10 mouse cellular contexts compared by ENCODE assay signal in genomic region chr4:124434059-124435039, GRCm38 (mm10).
DNase-seq lines count a peak whose midpoint lies in the region; ATAC-seq and TF ChIP-seq lines count a peak whose summit lies in the region.
"Had no signal": no experiment of that assay in that cellular context is flagged by ENCODE, and none has a peak within 500 bp of the region (broad histone marks: within the 10 kb centered on the region; RNA-seq: fewer than 3 reads in every experiment).

No protein-coding gene starts in this region.

- H3K36me3 ChIP-seq in E14TG2a.4 (ENCODE audit: insufficient read depth, low read length) (no peaks in the 10 kb centered on the region), ES-E14 (ENCODE audit: control insufficient read depth, insufficient read depth, low read length, poor library complexity, severe bottlenecking) (no peaks in the 10 kb centered on the region)
- H3K36me3 ChIP-seq in heart, embryonic 16.5 days (ENCODE audit: control insufficient read depth, insufficient read depth), result no peaks in the 10 kb centered on the region

- H3K9me3 ChIP-seq in E14TG2a.4 (ENCODE audit: low read length), result no peaks in the 10 kb centered on the region
- no peaks in the 10 kb centered on the region for H3K9me3 ChIP-seq in ES-E14 (ENCODE audit: control insufficient read depth, insufficient read depth, low read depth, low read length)
- no peaks in the 10 kb centered on the region for H3K9me3 ChIP-seq in heart, embryonic 16.5 days (replicated peaks; ENCODE audit: control insufficient read depth, low read length)
- H3K9me3 ChIP-seq: megakaryocyte, embryonic 14.5 days had no signal

- no peak overlapping the region for H3K27ac ChIP-seq in ES-E14 (ENCODE audit: insufficient read depth, low read depth, low read length, poor library complexity, severe bottlenecking)
- H3K27ac ChIP-seq in heart, embryonic 16.5 days (ENCODE audit: low read length), result peak overlapping the region; percentile 25; the same call in 1 of the 2 replicates
- H3K27ac ChIP-seq in left cerebral cortex, adult 2 months, result no peak overlapping the region
- H3K27ac ChIP-seq: layer of hippocampus, adult 2 months had no signal

- ATAC-seq in heart, embryonic 16.5 days (replicated peaks; ENCODE audit: extremely low read depth, insufficient read depth, low FRiP score), result peak; percentile 75
- no peak for ATAC-seq in CD4-positive, CD25-positive, alpha-beta regulatory T cell, adult 4 months

- 5% methylated on average over 22 of the region's 25 CpGs for WGBS in heart, embryonic 16.5 days

- H3K9ac ChIP-seq in ES-E14 (ENCODE audit: insufficient read depth, low read depth, low read length, poor library complexity, severe bottlenecking), result no peak overlapping the region
- H3K9ac ChIP-seq in heart, embryonic 16.5 days (ENCODE audit: low read length), result no peak overlapping the region

- in situ Hi-C loops in ES-E14 (cut with MboI; ENCODE audit: low sequenced_read_pairs in 2 of 2, unreplicated experiment in 2 of 2), result no loop called here

- H3K4me1 ChIP-seq in E14TG2a.4 (replicated peaks; ENCODE audit: low read depth, low read length) (peaks cover 35% of the 10 kb centered on the region), ES-E14 (ENCODE audit: control insufficient read depth in 2 of 2, insufficient read depth in 2 of 2, low read length in 2 of 2, poor library complexity in 1 of 2) (peaks cover 0 to 13% of the 10 kb centered on the region in 2 experiments; a peak in 3 of 4 replicates)
- peaks cover 13% of the 10 kb centered on the region for H3K4me1 ChIP-seq in heart, embryonic 16.5 days (ENCODE audit: control insufficient read depth, insufficient read depth, low read length)
- H3K4me1 ChIP-seq: megakaryocyte, embryonic 14.5 days had no signal

- no peak for DNase-seq in ES-E14 (ENCODE audit: low read depth, low spot score)
- peak; percentile 14 to 50 for DNase-seq in kidney, postnatal 25 days
- DNase-seq in urinary bladder, adult 2 months (ENCODE audit: low spot score), result no peak
- DNase-seq in left cerebral cortex, adult 2 months (ENCODE audit: extremely low spot score in 1 of 2, low spot score in 2 of 2), result no peak
- no peak for DNase-seq in right cerebral cortex, postnatal 4 days

- H3K4me2 ChIP-seq in heart, embryonic 16.5 days (ENCODE audit: low read depth, low read length), result peak overlapping the region; percentile 51

- TF ChIP-seq CTCF in E14TG2a.4 (conservative IDR thresholded peaks at IDR 0.05; ENCODE audit: low read length), result no peak
- TF ChIP-seq CTCF in left cerebral cortex, adult 2 months (IDR thresholded peaks at IDR 0.05), result no peak

- intact Hi-C loops in left cerebral cortex, adult 2 months (cut with DNase I), result no loop called here

- H3K4me3 ChIP-seq in E14TG2a.4 (replicated peaks; ENCODE audit: low read length), result peak overlapping the region; percentile 43; the same call in 1 of the 2 replicates
- no peak overlapping the region for H3K4me3 ChIP-seq in ES-E14 (ENCODE audit: insufficient read depth in 1 of 2, low read depth in 1 of 2, low read length in 2 of 2, poor library complexity in 1 of 2, severe bottlenecking in 1 of 2)
- H3K4me3 ChIP-seq in heart, embryonic 16.5 days (ENCODE audit: low read length), result peak overlapping the region; percentile 23
- H3K4me3 ChIP-seq in left cerebral cortex, adult 2 months, result no peak overlapping the region
- H3K4me3 ChIP-seq: layer of hippocampus, adult 2 months; megakaryocyte, embryonic 14.5 days had no signal

- peaks cover 85% of the 10 kb centered on the region for H3K27me3 ChIP-seq in E14TG2a.4 (ENCODE audit: insufficient read depth, low read length)
- H3K27me3 ChIP-seq in heart, embryonic 16.5 days (ENCODE audit: control insufficient read depth, insufficient read depth, low read length), result peaks cover 4% of the 10 kb centered on the region

TF ChIP-seq in ES-E14, 5 proteins besides CTCF, POLR2A, EP300 and RAD21:
- TF ChIP-seq ZNF384 (IDR thresholded peaks at IDR 0.05; ENCODE audit: low read depth, low read length), result peak; percentile 94
- no peak for TF ChIP-seq HCFC1 (IDR thresholded peaks at IDR 0.05; ENCODE audit: borderline replicate concordance, insufficient read depth, low read length)
- no peak for TF ChIP-seq ZC3H11A (IDR thresholded peaks at IDR 0.05; ENCODE audit: borderline replicate concordance, low read depth, low read length)

Comparison
In these comparisons a context has a peak if more than half of its experiments do, and no peak if none do; other contexts are left out.
1. H3K4me3 ChIP-seq: peak in E14TG2a.4 (single experiment) and heart, embryonic 16.5 days (single experiment); none in ES-E14 (0 of 2) and left cerebral cortex, adult 2 months (single experiment).
2. DNase-seq: peak in kidney, postnatal 25 days (2 of 2); none in ES-E14 (single experiment), urinary bladder, adult 2 months (single experiment), left cerebral cortex, adult 2 months (0 of 2) and right cerebral cortex, postnatal 4 days (single experiment).